Mouse (Mus musculus) frontal cortex, postnatal 36 days (tissue): ENCODE measurements around the gene Gm20388.

Experiments used
- DNase-seq, 2 experiments: peaks; one replicate each; pipeline ENCODE4 v3.0.0; 2022; ENCODE audit warnings: low spot score in 2 of 2

Gm20388 gene

DNA sequence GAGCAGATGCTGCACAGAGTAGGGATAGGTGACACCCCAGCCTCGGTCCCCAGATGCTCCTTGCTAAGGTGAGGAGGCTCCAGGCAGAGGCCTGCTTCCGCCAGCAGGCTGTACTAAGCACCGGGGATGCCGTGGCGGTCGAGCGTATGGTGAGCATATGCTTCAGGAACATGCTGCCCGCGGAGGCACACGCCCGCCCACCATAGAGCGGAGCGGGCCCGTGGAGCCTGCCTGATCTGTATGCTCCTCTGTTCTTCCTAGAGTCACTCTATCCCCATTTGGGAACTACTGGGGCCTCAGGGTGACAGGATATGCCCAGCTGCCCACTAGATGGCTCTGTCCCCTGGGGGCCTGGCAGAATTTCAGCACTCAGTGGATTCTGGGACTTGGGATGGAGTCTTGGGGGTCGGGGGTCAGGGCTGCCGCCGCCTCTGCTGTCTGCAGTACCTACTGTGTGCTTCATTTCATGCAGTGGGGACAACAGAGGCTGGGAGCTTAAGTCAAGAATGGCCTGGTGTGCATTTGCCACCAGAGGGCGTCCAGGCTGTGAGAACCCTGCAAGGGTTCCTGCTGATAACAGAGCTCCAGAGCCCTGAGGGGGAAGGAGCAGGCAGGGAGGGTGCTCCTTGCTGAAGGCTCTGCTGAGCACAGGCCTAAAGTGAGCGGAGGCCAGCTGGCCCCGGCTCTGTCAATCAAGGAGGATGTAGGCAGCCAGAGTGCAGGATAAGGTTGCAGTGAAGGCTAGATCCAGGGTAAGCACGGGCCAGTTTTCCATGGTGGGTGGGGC, 377.7 kb downstream of the Gm20388 start:
- DNase-seq, result no peak

DNA sequence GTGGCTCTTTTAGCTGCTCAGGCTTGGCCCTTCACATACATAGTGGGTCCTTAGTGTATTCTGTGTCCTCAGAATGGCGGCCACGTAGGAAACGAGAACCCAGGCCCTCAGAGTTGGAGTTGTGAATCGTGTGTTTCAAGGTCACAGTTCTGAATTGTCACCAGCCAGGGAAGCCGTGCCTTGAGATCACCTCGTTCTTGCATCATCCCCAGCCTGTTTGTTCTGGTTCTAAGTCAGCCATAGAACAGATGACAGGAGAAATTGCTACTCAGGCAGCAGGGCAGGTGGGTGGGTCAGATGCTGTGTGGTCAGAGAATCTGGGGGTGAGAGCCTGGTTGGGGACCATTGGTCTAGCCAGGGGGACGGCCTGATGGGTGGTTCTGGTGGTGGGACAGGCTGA, 378.6 kb downstream of the Gm20388 start:
- no peak for DNase-seq

DNA sequence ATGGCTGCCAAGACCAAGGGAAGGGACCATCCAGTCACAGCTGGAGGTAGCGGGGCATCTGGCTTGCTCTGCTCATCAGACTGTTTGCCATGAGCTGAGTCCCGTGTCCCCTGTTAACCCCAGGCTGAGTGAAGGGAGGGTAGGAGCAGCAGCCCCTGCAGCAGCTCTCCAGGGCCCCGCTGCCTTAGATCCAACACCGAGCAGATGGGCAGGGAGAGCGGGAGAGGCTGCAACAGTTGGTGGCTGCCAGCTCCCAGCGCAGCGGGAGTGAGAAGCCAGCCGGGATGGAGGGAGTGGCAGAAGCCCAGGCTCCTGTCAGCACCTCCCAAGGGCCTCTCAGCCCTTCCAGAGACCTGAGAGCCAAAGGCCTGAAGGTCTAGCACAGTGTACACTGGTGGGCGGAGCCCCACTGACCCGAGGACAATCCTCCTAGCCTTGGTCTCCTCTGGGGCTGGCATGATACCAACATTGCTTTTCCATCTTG, 379.1 kb downstream of the Gm20388 start:
- DNase-seq, result peak in 1 of 2 experiments; percentile 75

GRCm38 (mm10) chr8:120290614-120291013, 380.0 kb downstream of the Gm20388 start:
- DNase-seq, result no peak

GRCm38 (mm10) chr8:120291650-120292049, 381.0 kb downstream of the Gm20388 start:
- DNase-seq, result no peak

GRCm38 (mm10) chr8:120292316-120293107, 381.9 kb downstream of the Gm20388 start:
- DNase-seq, result peak; percentile 70 to 85

DNA sequence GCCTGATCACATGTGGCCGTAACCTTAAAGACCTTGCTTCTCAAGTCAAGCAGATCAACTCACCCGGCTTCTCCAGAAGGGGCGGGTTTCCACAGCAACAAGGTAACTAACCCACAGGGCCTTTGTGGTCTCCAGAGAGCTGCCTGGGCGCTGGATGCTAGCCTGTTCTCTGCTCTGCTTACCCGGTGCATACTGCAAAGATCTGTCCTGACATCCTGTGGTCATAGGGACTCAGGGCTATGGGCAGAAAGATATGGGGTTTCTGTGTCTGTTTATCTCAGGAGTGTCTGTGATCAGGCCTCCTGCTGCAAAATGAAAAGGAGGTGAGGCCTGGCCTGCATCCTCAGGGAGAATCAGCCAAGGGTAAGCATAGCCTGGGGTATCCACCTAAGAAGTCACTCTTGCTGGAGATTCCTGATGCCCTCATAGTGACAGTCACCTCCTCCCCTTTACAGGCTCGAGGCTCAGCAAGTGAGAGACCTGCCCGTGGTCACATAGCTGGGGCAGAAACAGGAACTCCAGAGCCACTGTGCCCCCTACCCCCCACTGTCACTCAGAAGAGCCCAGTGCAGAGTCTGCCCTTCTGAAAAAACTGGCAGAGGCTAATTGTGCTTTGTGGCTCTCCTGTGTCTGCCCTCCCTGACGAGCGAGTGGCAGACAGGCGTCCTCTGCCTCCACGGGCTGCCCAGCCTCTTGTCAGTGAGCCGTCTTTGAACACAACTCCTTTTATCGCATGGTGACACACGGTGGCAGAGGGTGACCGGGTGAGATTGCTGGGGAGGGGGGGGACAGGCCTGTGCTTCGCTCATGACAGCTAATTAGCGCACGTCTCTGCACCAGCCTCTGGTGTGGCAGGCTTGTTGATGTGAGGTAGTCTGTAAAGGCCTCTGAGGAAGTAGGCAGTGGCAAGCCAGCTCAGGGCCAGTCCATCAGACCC, 383.0 kb downstream of the Gm20388 start:
- DNase-seq, result no peak

- DNase-seq, result no peak
These were observed 384.6 kb downstream of the Gm20388 start for GRCm38 (mm10) chr8:120294982-120295870.

DNA sequence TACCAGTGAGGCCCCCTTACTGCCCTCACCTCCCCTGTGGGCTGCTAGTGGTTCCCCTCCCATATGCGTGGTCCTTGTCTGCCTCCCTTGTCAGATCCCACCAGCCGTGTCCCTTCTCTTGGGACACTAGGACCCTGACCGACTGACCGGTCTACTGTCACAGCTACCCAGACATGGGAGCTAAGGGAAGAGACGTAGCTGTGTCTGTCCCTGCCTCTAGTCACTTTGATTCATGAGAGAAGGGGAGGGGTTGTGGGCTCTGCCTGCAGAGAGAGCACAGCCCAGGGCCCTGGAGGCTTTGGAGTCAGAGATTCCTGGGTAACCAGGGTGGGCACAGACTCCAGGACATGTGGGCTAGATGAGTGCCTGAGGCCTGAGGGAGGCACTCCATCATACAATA, 386.4 kb downstream of the Gm20388 start:
- DNase-seq, result no peak

DNA sequence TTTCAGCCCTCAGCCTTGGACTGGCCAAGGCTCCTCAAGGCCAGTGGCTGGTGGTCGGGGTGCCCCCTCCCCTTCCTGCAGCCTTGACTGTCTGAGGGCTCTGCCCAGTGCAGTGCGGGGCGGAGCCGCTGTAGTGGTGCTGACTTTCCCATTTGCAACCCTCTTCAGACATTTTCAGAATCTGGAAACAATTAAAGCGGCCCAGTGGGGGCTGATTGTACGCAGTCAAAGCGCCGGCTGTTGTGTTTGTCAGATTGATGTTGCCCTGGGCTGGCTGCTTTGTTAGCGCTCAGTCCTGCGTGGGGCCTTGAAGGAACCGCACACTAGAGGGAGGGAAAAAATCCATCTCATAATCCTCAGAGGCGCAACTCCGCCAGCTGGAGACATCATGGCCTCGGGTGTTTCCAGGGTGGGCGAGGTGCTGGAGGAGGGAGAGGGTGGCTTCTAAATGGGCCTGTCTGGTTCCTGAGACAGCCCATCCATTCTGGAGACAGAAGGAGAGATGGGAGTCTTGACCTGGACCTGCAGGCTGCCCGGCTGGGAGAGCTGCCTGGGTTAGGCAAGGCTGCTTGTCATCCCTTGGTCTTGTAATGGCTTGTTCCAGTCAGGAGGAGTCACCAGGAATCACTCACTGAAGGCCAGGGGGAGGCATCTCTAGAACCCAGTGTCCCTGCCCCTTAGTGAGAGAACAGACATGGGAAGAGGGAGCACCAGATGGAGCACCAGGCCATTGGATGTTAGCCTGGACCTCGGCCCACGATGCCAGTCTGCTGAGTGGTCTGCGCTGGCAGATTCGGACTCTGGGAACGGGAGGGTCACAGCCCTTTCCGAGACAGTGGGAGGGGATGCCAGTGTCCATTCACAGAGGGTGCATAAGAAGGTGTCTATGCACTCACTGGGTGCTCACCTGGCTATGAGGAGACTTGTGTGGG, 388.2 kb downstream of the Gm20388 start:
- DNase-seq, result no peak

GRCm38 (mm10) chr8:120300601-120301141, 390.0 kb downstream of the Gm20388 start:
- peak; percentile 68 to 79 for DNase-seq

DNA sequence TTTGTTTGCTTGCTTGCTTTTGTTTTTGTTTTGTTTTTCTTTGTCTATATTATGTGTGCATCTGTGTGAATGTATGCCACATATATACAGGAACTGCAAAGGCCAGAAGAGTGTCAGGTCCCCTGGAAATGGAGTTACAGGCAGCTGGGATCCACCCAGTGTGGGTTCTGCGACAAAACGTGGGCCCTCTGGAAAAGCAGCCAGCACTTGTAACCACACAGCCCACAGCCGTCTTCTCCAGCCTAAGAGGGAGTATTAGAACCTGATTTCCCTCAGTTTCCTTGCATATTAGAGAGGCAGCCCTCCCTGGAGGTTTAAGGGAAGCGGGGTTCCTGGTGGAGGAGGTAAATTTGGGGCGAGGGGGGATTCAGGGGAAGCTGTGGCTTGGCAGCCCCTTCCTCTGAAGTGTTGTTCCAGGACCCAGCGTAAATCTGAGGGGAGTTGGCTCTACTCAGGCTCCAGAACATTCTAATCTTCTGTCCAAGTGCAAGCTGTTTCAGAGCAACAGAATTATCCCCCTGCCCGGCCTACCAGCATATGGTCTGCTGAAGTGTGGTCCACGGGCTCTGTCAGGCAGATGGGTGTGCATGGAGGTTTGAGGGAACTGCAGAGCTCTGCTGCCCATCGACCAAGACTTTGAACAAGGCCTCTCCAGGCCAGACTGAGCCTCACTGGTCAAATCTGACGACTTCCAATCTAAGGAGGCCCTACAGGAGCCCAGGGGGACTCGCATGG, 392.5 kb downstream of the Gm20388 start:
- no peak for DNase-seq

DNA sequence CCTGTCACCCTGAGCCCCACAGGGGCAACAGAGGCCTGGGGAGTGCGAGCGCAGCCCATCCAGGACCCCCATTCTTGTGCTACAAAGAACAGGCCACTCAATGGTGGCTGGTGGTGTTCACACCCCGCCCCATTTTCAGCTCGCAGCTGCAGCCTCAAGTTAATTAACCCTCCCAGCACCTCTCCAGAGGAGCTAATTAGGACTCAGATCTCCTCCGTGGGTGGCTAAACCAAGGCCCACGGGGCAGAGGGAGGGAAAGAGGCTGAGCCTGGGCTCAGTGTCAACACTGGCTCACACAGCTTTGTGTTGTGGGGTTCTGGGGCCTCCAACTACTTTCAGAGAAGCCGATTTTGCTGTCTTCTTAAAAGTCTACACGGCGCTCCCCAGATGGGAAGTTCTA, 393.5 kb downstream of the Gm20388 start:
- DNase-seq, result no peak

DNA sequence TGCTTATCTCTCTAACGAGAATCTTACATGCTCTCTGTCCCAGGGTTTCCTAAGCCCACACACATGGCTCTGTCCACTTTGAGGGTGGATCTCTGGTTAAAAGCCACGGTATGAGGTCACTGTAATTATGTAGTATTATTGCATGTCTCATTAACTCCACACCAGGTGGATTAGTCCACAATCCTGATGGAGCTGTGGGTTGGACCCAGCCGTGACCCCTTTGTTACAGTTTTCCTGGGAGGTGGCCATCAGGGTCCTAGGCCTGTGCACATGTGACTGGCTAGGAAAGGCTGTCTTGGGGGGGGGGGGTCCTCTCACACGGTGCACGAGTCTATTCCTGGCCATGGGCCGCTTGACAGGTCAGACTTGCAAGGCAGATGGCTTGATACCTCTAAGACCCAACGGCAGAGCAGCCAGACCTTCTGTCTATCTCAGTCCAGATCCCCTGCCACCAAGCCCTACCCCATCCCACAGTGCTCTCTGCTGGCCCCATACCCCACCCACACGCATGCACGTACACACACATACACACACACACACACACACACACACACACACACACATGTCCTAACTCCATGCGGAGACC, 395.3 kb downstream of the Gm20388 start:
- DNase-seq, result no peak

GRCm38 (mm10) chr8:120307103-120307502, 396.5 kb downstream of the Gm20388 start:
- no peak for DNase-seq

- no peak for DNase-seq
These were observed 396.9 kb downstream of the Gm20388 start for GRCm38 (mm10) chr8:120307528-120307927.

DNA sequence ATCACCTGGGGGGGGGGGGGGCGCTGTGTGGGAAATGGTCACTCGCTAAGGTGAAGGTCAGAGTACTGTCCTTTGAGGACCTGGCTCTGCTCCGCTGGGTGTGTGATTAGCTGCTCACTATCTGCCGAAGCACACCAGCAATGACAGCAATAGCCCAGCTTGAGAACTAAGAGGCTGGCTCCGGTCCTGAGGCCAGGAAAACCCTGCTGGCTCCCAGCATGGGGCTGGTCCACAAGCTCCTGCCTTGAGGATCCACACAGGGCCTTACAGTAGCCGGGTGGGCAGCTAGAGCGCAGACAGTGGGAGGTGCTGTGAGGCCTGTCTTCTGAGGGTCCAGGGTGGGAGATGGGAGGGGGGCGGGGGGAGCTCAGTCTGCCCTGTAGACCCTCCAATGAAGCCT, 397.5 kb downstream of the Gm20388 start:
- no peak for DNase-seq

GRCm38 (mm10) chr8:120308553-120308952, 397.9 kb downstream of the Gm20388 start:
- no peak for DNase-seq
